Mouse (Mus musculus): Measurements from ENCODE around the gene Phykpl. TPM values are rescaled to one million over a fixed set of nuclear protein-coding genes. Genes with fewer than 3 reads are reported as not detected.

Gene Phykpl
- 10 to 100 TPM; 11.0 to 12.1 TPM for total RNA-seq (2023)

DNA sequence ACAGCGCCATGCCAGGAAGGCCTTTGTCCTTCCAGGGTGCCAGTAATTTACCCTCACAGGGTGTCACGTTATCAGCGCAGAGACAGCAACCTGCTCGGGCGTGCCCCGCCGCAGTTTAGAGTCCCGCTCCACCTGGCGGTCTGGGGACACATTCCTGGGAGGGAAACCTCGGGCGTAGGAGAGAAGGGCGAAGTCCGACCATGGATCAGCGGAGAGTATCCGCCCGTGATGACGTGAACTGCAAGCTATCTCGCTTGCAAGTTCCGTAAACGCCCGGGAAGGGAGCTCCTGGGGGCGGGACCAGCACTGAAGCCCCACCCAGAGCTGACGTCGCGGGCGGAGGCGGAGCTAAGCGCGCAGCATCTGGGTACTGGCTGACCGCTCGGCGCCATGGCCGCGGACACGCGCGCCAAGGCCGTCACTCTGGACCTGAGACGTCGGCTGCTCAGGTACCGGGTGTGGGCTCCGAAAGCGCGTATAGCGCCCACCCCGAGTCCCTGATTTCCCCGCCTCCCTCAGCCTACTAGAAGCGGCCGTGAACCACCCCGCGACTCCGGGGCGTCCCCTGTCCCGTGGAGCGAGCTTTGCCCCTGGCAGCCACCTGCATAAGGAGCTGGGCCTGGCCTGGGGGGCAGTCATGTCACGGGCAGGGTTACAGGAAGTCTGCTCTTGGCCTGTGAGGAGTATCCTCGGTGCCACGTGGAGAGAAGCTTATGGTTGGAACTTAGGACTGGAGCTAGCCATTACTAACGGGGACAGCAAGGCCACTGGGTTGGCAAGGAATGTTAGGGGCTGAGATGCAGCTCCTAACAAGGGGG lies at the start of gene Phykpl:
TSS of gene Phykpl (plus strand) at position 327 of the 818 bp plus-strand sequence.

DNA sequence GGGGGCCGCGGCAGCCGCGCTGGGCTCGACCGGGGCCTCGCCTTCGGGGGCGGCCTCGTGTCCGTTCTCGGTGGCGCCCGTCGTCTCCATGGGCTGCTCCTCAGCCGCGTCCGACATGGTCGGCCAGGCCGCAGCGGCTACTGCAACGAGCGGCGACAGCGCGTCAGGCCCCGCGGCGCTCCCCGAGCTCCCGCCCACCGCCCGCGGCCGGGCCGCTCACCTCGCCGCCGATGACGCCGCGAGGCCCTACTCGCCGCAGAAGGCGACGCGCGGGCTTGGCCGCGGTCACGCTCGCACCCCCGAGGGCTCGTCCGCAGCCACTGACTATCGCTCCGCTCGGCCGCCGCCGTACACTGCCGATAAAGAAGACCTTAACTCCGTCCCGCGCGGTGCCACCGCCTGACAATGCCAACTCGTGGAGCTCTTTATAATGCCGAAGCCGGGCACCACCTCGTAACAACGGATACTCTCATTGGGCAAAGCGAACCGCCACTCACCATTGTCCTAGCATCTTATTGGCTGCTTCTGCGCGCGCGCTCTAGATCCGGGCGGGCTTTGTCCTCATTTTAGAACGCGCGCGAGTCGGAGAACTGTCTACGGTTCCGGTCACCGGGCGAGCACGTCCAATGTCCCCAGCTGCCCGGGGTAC lies 22.0 kb downstream of the Phykpl start, which contains the start of gene Hnrnpab:
TSS of gene Hnrnpab (minus strand) at position 401 of the 649 bp plus-strand sequence.

DNA sequence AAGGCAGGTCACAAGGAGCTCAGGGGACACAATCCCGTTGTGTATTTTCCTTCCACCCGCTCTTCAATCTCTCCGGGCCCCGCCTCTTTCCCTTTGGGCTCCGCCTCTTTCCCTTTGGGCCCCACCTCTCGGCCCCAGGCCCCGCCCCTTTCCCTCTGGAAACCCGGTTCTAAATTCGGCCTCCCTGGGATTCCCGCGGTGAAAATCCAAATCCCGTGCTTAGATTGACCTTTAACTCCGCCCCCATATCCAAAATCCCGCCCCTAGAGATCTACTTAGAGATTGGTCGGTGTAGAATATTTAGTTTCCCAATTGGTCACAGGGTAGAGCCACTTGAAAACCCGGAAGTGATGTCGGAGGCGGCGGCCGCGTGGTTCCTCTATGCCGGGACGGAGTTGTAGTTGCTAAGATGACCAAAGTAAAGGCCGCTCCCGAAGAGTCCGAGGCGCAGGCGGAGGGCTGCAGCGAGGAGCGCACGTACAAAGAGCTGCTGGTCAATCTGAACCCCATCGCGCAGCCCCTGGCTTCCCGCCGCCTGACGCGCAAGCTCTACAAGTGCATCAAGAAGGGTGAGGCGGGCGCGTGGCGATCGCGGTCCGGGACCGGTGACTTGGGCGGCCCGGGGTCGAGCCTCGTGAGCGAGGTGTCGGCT lies 35.0 kb downstream of the Phykpl start, which contains the start of gene Nhp2:
TSS of gene Nhp2 (plus strand) at position 327 of the 652 bp plus-strand sequence.

DNA sequence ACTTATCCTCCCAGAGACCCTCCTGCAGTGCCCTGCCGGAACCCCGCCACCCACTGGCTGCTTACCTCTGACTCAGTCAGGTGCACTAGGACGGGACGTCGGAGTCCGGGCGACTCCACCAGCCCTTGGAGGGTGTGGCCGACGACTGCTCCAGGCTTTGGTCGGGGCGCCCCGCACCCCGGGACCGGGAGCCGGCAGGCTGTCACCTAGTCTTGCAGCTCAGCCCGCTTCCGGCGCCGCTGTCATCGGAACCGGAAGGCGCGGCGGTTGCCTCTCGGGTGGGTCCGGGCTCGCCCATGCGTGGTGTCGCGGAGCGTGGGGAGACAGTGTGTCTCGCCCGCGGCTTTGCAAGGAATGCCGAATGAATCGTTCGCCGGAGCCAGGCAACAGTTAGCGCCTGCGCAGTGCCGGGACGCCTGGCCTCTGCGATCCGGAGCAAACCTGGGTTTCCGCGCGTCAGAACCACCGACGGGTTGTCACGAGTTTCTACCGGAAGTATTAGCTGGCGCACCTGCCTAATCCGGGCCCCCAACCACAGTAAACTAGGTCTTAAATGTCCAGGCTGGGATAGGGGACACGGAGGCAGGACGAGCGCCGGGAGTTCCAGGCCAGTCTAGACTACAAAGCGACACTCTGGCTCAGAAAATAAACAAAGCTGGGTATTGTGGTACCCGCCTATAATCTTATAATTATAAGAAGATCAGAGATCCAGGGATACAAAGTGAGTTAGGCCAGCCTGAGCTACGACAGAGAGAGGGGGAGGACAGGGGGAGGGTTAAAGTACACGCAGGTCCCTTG lies 51.2 kb downstream of the Phykpl start, which contains the start of gene Rmnd5b:
TSS of gene Rmnd5b (minus strand) at position 372 of the 798 bp plus-strand sequence.

DNA sequence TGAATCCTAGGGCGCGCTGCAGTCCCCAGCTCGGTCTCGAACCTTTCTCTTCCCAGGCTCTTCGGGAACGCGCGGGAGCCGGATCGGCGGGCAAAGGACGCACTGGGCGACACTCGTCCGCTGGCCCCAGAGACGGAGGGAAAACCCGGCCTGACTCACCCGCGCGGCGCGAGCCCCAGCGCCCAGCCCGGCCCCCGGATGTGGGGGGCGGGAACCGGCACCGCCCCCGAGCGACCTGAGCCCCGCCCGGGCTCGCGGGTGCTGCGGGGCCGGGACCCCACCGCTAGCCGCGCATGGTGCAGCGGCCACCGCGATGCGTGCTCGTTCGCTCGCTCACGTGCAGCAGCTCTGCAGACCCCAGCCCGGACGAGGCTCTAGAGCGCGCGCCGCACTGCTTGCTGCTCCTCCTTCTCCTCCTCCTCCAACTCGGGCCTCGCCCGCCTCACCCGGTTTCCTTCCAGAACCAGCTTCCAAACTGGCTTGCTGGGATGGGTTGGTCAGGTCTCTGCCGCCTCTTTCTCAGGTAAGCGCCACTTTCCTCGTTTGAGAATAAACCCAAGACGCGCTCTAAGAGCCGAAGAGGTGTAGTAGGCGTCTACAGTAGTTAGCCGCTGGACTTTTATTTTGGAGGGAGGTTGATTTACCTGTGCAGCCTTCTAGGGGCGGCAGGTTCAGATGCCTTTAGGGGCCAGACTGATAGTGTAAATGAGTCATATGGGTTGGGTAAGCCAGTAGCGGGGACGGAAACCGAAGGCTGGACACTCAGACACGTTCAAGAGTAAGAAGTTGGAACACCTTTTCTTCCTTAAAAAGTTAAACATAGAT lies 66.3 kb downstream of the Phykpl start, which contains the start of the genes N4bp3 and D930048N14Rik:
TSS of gene N4bp3 (minus strand) at position 152 of the 825 bp plus-strand sequence.
TSS of gene D930048N14Rik (plus strand) at position 264 of the 825 bp plus-strand sequence.

Other genes with a start within 250 kb of the Phykpl start
- gene Hnrnpab, start 22.1 kb downstream of the Phykpl start, total RNA-seq (2023), result 100 to 1,000 TPM; 164 to 189 TPM
- gene Nhp2, start 35.0 kb downstream of the Phykpl start, total RNA-seq (2023), result 10 to 100 TPM; 39.3 to 46.1 TPM
- gene Rmnd5b, start 51.1 kb downstream of the Phykpl start, total RNA-seq (2023), result 10 to 100 TPM; 26.9 to 32.7 TPM
- 1 to 10 TPM; 1.6 to 5.1 TPM for gene N4bp3, start 66.1 kb downstream of the Phykpl start, total RNA-seq (2023)
- gene D930048N14Rik, start 66.2 kb downstream of the Phykpl start, total RNA-seq (2023), result under 1 TPM in 1 of 2 experiments, not detected in 1; 0.18 TPM
- 10 to 100 TPM in 1 of 2 experiments, 1 to 10 TPM in 1; 6.4 to 10.2 TPM for gene 0610009B22Rik, start 104.1 kb downstream of the Phykpl start, total RNA-seq (2023)
- gene Sec24a, start 178.9 kb downstream of the Phykpl start, total RNA-seq (2023), result 10 to 100 TPM; 38.5 to 43.5 TPM
- 10 to 100 TPM; 35.4 to 38.7 TPM for gene Sar1b, start 178.9 kb downstream of the Phykpl start, total RNA-seq (2023)